Mouse (Mus musculus): ENCODE data around the gene F2rl2. TPM values are rescaled to one million over a fixed set of nuclear protein-coding genes. Genes with fewer than 3 reads are reported as not detected.

The F2rl2 gene
- total and polyA plus RNA-seq, 2 experiments from 2014 or later: 0.49 to 0.68 TPM

DNA sequence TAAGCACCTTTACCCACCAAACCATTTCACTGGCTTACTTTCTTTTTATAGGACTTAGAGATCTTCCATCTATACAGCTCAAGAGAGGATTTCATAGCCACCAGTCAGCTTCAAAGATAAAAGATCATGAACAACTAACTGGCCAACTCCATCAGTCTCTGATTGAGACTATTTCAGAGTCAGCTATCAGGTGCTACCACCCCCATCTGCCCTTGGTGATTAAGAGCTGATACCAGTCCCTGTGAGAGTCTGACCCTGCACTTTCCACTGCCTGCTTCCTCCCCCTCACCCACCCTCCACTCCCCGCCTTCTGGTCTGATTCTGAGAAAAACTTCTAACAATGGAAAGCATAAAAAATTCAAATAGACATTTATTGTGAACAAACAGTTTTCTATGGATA is 8.1 kb upstream of the F2rl2 start:
- WGBS: 96% methylated on average over 1 of the region's 1 CpGs
- no peaks in the 10 kb centered on the region for H3K4me1 ChIP-seq (ENCODE audit: insufficient read depth, low read length)
- TF ChIP-seq CTCF (IDR thresholded peaks at IDR 0.05): no peak

DNA sequence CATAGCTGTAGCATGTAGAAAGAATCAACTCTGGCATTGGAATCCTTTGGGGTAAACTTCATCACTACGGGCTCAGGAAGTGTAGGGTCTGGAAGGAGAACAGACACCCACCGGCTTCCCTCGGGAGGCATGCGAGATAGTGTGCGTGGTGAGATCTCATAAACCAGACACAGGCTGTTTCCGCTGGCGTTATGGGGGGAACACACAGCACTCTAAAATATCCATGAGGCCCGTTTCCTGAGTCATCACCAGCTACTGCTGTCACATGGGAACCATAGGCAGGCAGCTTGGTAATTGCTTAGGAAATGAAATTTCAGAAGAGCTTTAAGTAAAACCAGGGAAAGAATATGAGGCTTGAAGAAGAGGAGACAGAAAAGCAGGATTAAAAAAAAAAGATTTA is 4.5 kb upstream of the F2rl2 start:
- no peaks in the 10 kb centered on the region for H3K4me1 ChIP-seq (ENCODE audit: insufficient read depth, low read length)
- no peaks in the 10 kb centered on the region for H3K9me3 ChIP-seq (ENCODE audit: low read length)
- H3K27ac ChIP-seq (ENCODE audit: low read depth, low read length): no peak overlapping the region
- no peak overlapping the region for H3K4me2 ChIP-seq (ENCODE audit: low read depth, low read length, poor library complexity, severe bottlenecking)
- no peak overlapping the region for H3K4me3 ChIP-seq (ENCODE audit: low read depth, low read length)
- no peak overlapping the region for H3K9ac ChIP-seq (replicated peaks; ENCODE audit: low read length, poor library complexity, severe bottlenecking)
- no peaks in the 10 kb centered on the region for H3K36me3 ChIP-seq (ENCODE audit: insufficient read depth, low read length)
- no peak for TF ChIP-seq CTCF (IDR thresholded peaks at IDR 0.05)
- no peaks in the 10 kb centered on the region for H3K27me3 ChIP-seq (ENCODE audit: insufficient read depth, low read length)
- DNase-seq (ENCODE audit: low spot score) (no peak), ATAC-seq (ENCODE audit: low FRiP score) (no peak)
- 93% methylated on average over 8 of the region's 8 CpGs for WGBS

More for the DNA sequence above, 8.1 kb upstream of the F2rl2 start:
- no peak overlapping the region for H3K27ac ChIP-seq (ENCODE audit: low read depth, low read length)
- H3K27me3 ChIP-seq (ENCODE audit: insufficient read depth, low read length): no peaks in the 10 kb centered on the region
- no peak overlapping the region for H3K4me3 ChIP-seq (ENCODE audit: low read depth, low read length)
- ATAC-seq (ENCODE audit: low FRiP score) (no peak), DNase-seq (ENCODE audit: low spot score) (no peak)
- H3K4me2 ChIP-seq (ENCODE audit: low read depth, low read length, poor library complexity, severe bottlenecking): no peak overlapping the region
- H3K9me3 ChIP-seq (ENCODE audit: low read length): no peaks in the 10 kb centered on the region
- no peak overlapping the region for H3K9ac ChIP-seq (replicated peaks; ENCODE audit: low read length, poor library complexity, severe bottlenecking)
- H3K36me3 ChIP-seq (ENCODE audit: insufficient read depth, low read length): no peaks in the 10 kb centered on the region

DNA sequence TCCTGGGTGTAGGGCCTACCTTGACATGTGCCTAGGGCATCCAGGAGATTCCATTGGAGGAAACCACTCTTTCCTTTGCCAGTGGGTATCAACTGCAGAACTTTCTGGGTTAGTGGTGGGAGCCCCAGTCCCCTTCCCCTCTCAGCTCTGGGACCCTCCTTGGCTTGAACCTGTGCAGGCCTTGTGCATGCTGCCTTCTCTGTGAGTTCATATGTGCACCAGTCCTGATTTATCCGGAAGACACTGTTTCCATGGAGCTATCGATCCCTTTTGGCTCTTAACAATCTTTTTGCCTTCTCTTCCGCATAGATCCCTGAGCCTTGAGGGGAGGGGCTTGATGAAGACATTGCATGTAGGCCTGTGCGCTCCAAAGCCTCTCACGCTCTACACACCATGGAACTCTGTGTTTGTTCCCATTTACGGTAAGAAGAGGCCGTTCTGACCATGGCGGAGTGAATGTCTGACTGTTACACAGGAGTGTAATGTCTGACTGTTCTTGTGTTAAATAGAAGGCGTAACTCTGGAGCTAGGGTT is 466 bp upstream of the F2rl2 start:
- Histone ChIP-seq H3K4me2 (ENCODE audit: low read depth, low read length, poor library complexity, severe bottlenecking) (no peak overlapping the region), H3K4me1 (ENCODE audit: insufficient read depth, low read length) (no peaks in the 10 kb centered on the region), H3K27me3 (ENCODE audit: insufficient read depth, low read length) (no peaks in the 10 kb centered on the region), H3K36me3 (ENCODE audit: insufficient read depth, low read length) (no peaks in the 10 kb centered on the region), H3K9me3 (ENCODE audit: low read length) (no peaks in the 10 kb centered on the region), H3K4me3 (ENCODE audit: low read depth, low read length) (no peak overlapping the region), H3K9ac (replicated peaks; ENCODE audit: low read length, poor library complexity, severe bottlenecking) (no peak overlapping the region), H3K27ac (ENCODE audit: low read depth, low read length) (no peak overlapping the region)
- no peak for TF ChIP-seq CTCF (IDR thresholded peaks at IDR 0.05)
- WGBS: 90% methylated on average over 9 of the region's 9 CpGs
- ATAC-seq (ENCODE audit: low FRiP score) (no peak), DNase-seq (ENCODE audit: low spot score) (no peak)

DNA sequence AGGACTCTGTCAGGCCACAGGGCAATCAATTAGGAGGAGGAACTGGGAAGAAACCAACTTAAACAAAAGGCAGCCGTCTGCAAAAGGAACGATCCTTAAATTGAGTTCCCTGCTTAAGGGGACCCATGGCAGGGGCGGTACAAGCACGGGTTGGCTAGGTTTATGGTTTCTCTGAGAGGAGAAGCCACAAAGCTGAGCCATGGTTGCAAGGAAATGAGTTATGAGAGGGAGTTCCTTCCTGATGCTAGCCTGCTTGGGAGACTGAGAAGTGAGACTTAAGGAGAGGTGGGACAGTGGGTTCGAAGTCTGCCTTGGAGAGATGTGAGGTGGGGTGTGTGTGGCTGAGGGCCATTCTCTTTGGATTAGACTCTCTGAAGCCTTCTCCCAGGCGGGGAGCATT is 1.2 kb downstream of the F2rl2 start:
- Histone ChIP-seq H3K4me1 (ENCODE audit: insufficient read depth, low read length) (no peaks in the 10 kb centered on the region), H3K9me3 (ENCODE audit: low read length) (no peaks in the 10 kb centered on the region), H3K4me3 (ENCODE audit: low read depth, low read length) (no peak overlapping the region), H3K36me3 (ENCODE audit: insufficient read depth, low read length) (no peaks in the 10 kb centered on the region), H3K27me3 (ENCODE audit: insufficient read depth, low read length) (no peaks in the 10 kb centered on the region), H3K9ac (replicated peaks; ENCODE audit: low read length, poor library complexity, severe bottlenecking) (no peak overlapping the region), H3K4me2 (ENCODE audit: low read depth, low read length, poor library complexity, severe bottlenecking) (no peak overlapping the region), H3K27ac (ENCODE audit: low read depth, low read length) (no peak overlapping the region)
- DNase-seq (ENCODE audit: low spot score) (no peak), ATAC-seq (ENCODE audit: low FRiP score) (no peak)
- 63% methylated on average over 6 of the region's 6 CpGs for WGBS
- TF ChIP-seq CTCF (IDR thresholded peaks at IDR 0.05): no peak

DNA sequence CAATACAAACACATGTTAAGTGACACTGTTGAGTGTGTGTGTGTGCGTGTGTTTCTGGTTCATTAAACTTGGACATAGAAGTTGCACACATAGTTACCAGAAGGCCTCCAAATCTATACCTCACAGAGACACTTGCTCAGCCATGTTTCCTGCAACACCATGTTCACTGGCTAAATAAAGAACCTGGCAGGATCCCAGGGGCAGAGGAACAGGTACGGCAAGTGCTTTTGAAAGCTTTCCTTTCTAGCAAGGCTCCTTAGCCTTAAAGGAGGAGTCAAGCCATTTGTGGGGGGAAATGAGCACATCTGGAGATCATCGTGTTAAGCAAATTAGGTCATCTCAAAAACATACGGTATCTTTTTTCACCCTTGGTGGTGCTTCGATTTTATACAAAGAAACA is 6.7 kb downstream of the F2rl2 start:
- ATAC-seq (ENCODE audit: low FRiP score): no peak
- Histone ChIP-seq H3K9me3 (ENCODE audit: low read length) (no peaks in the 10 kb centered on the region), H3K36me3 (ENCODE audit: insufficient read depth, low read length) (no peaks in the 10 kb centered on the region), H3K4me2 (ENCODE audit: low read depth, low read length, poor library complexity, severe bottlenecking) (no peak overlapping the region), H3K4me1 (ENCODE audit: insufficient read depth, low read length) (no peaks in the 10 kb centered on the region), H3K27me3 (ENCODE audit: insufficient read depth, low read length) (no peaks in the 10 kb centered on the region), H3K4me3 (ENCODE audit: low read depth, low read length) (no peak overlapping the region), H3K9ac (replicated peaks; ENCODE audit: low read length, poor library complexity, severe bottlenecking) (no peak overlapping the region), H3K27ac (ENCODE audit: low read depth, low read length) (no peak overlapping the region)
- whole genome bisulfite sequencing: 86% methylated on average over 5 of the region's 5 CpGs
- no peak for TF ChIP-seq CTCF (IDR thresholded peaks at IDR 0.05)
- DNase-seq (ENCODE audit: low spot score): no peak

DNA sequence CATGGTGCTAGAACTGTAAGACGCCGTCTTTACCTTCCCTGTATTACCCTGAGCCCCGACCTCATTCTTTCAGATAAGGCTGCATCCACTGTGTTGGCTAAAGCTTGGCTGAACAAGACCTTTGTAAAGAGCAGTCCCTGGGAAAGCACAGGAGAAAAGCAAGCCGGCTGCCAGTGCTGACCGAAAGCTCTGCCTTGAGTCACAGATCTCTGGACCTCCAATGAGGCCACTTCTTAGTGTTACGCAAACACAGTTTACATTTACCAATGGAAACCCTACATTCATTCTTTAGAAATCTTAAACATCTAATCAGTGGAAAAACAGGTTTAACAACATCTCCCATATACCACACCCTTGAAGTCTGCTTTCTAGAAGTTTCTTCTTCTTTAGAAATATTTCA is 8.9 kb downstream of the F2rl2 start:
- Histone ChIP-seq H3K4me3 (ENCODE audit: low read depth, low read length) (no peak overlapping the region), H3K4me1 (ENCODE audit: insufficient read depth, low read length) (no peaks in the 10 kb centered on the region), H3K27ac (ENCODE audit: low read depth, low read length) (no peak overlapping the region), H3K9me3 (ENCODE audit: low read length) (no peaks in the 10 kb centered on the region), H3K4me2 (ENCODE audit: low read depth, low read length, poor library complexity, severe bottlenecking) (no peak overlapping the region), H3K9ac (replicated peaks; ENCODE audit: low read length, poor library complexity, severe bottlenecking) (no peak overlapping the region), H3K27me3 (ENCODE audit: insufficient read depth, low read length) (no peaks in the 10 kb centered on the region), H3K36me3 (ENCODE audit: insufficient read depth, low read length) (no peaks in the 10 kb centered on the region)
- no peak for DNase-seq (ENCODE audit: low spot score)
- TF ChIP-seq CTCF (IDR thresholded peaks at IDR 0.05): no peak
- no peak for ATAC-seq (ENCODE audit: low FRiP score)
- 93% methylated on average over 6 of the region's 6 CpGs for WGBS
